Mouse (Mus musculus): ENCODE measurements around the gene Stx8. TPM values are rescaled to one million over a fixed set of nuclear protein-coding genes. Genes with fewer than 3 reads are reported as not detected.

Gene Stx8
- polyA plus RNA-seq, 1 experiment from 2014 or later: 48.6 TPM

DNA sequence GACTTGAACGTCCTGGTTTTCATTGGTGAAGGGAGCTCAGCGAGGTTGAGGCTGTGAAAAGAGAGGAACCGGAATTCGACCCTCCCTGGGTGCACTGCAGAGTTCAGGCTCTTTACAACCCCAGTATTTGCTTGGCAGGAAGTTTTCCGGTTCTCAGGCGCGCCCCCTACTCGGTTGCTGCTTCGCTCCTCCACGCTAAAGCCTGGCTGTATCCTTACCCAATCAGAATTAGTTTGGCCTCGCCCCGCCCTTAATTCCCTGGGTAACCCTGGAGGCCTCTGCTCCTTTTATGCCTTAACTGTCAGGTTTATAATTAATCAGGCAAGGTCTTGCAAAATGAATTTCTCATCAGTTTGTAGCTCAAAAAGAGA is 43.3 kb upstream of the Stx8 start:
- H3K27ac ChIP-seq (ENCODE audit: low read depth): peak overlapping the region; percentile 89
- TF ChIP-seq CTCF (IDR thresholded peaks at IDR 0.05; ENCODE audit: low read depth): peak; percentile 43
- H3K4me3 ChIP-seq (ENCODE audit: low read depth, low read length): peak overlapping the region; percentile 67
- H3K9me3 ChIP-seq (ENCODE audit: low read depth, low read length): no peaks in the 10 kb centered on the region
- H3K4me1 ChIP-seq (ENCODE audit: insufficient read depth): no peaks in the 10 kb centered on the region
- H3K9ac ChIP-seq: peak overlapping the region; percentile 58; the same call in 1 of the 2 replicates
- peak; percentile 93 for DNase-seq
- H3K36me3 ChIP-seq (ENCODE audit: insufficient read depth): no peaks in the 10 kb centered on the region
- peak; percentile 85 for ATAC-seq (ENCODE audit: insufficient read depth)
- H3K27me3 ChIP-seq (ENCODE audit: insufficient read depth, low read length): peaks cover 23% of the 10 kb centered on the region
- under 1% methylated on average over 12 of the region's 12 CpGs for WGBS
- H3K4me2 ChIP-seq: peak overlapping the region; percentile 100

DNA sequence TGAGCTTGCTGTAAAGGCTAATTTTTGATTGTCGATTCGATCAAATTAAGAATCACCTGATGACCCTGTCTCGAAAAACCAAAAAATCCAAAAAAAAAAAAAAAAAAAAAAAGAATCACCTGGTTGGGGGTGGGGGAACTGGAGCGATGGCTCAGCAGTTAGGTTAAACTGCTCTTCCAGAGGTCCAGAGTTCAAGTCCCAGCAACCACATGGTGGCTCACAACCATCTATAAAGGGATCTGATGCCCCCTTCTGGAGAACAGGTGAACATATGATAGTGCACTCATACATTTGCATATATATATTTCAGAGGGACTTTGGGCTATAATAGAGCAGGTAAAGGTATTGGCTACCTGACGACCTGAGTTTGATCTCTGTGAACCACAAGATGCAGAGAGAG is 42.3 kb upstream of the Stx8 start:
- TF ChIP-seq CTCF (IDR thresholded peaks at IDR 0.05; ENCODE audit: low read depth): peak; percentile 22; the same call in 1 of the 2 replicates
- H3K27me3 ChIP-seq (ENCODE audit: insufficient read depth, low read length): peaks cover 23% of the 10 kb centered on the region
- WGBS: 92% methylated on average over 5 of the region's 5 CpGs
- H3K9ac ChIP-seq: no peak overlapping the region
- no peaks in the 10 kb centered on the region for H3K36me3 ChIP-seq (ENCODE audit: insufficient read depth)
- H3K4me3 ChIP-seq (ENCODE audit: low read depth, low read length): no peak overlapping the region
- peak overlapping the region; percentile 100 for H3K4me2 ChIP-seq
- no peak overlapping the region for H3K27ac ChIP-seq (ENCODE audit: low read depth)
- no peaks in the 10 kb centered on the region for H3K9me3 ChIP-seq (ENCODE audit: low read depth, low read length)
- DNase-seq (no peak), ATAC-seq (ENCODE audit: insufficient read depth) (no peak)
- no peaks in the 10 kb centered on the region for H3K4me1 ChIP-seq (ENCODE audit: insufficient read depth)

DNA sequence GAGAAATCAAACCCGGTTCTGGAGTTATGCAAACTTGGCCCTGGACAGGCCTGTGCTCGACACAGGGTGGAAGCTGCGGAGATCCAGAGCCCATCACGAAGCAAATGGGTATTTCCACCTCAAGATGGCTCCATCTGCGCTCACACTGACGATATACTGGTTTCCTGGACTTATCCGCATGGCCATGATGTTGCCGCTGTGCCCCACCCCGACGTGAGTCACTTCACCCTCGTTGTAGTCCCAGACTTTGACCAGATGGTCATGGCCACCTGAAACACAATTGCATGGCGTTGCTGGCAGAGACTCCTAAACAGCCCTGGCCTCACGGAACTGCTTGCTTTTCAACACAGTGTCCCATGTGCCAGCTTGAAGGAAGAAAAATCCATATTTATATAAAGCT is 41.0 kb upstream of the Stx8 start:
- H3K27me3 ChIP-seq (ENCODE audit: insufficient read depth, low read length): peaks cover 21% of the 10 kb centered on the region
- H3K27ac ChIP-seq (ENCODE audit: low read depth): no peak overlapping the region
- no peaks in the 10 kb centered on the region for H3K36me3 ChIP-seq (ENCODE audit: insufficient read depth)
- no peak overlapping the region for H3K9ac ChIP-seq
- ATAC-seq (ENCODE audit: insufficient read depth) (no peak), DNase-seq (no peak)
- no peak for TF ChIP-seq CTCF (IDR thresholded peaks at IDR 0.05; ENCODE audit: low read depth)
- no peaks in the 10 kb centered on the region for H3K9me3 ChIP-seq (ENCODE audit: low read depth, low read length)
- H3K4me1 ChIP-seq (ENCODE audit: insufficient read depth): no peaks in the 10 kb centered on the region
- H3K4me3 ChIP-seq (ENCODE audit: low read depth, low read length): no peak overlapping the region
- WGBS: 83% methylated on average over 13 of the region's 13 CpGs
- H3K4me2 ChIP-seq: no peak overlapping the region

DNA sequence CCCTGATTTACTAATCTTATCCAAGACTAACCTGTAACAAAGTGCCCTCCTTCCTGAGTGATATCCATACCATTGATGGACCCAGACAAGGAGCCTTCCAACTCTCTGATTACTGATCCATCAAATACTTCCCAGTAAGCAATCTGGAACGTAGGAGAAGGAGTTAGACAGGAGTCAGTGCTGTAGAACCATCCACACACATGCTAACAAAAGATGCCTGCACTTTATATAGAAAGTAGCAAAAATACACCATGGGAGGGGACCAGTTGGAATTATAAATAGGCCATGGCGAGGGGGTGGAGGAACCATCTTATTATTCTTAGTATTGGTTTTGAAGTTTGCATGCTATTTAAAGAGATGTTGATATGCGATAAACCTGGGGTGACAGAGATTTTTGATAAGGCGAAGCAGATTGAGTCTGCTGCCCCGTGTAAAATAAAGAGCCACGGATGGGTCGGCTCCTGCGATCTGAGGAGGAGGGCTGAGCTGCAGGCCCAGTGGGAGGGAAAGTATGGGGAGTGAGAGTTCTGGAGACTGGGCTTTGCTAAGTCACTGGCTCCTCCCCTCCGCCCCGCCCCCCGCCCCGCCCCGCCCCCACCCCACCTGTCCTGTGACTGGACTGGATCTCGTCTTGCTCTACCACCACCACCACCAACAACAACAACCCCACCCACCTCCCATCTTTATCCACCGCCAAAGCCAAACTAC is 39.5 kb upstream of the Stx8 start:
- H3K9ac ChIP-seq: no peak overlapping the region
- no peak for TF ChIP-seq CTCF (IDR thresholded peaks at IDR 0.05; ENCODE audit: low read depth)
- peaks cover 7% of the 10 kb centered on the region for H3K27me3 ChIP-seq (ENCODE audit: insufficient read depth, low read length)
- H3K36me3 ChIP-seq (ENCODE audit: insufficient read depth): no peaks in the 10 kb centered on the region
- WGBS: 18% methylated on average over 11 of the region's 15 CpGs
- H3K4me2 ChIP-seq: no peak overlapping the region
- no peak overlapping the region for H3K27ac ChIP-seq (ENCODE audit: low read depth)
- H3K9me3 ChIP-seq (ENCODE audit: low read depth, low read length): no peaks in the 10 kb centered on the region
- DNase-seq (no peak), ATAC-seq (ENCODE audit: insufficient read depth) (no peak)
- no peaks in the 10 kb centered on the region for H3K4me1 ChIP-seq (ENCODE audit: insufficient read depth)
- no peak overlapping the region for H3K4me3 ChIP-seq (ENCODE audit: low read depth, low read length)

DNA sequence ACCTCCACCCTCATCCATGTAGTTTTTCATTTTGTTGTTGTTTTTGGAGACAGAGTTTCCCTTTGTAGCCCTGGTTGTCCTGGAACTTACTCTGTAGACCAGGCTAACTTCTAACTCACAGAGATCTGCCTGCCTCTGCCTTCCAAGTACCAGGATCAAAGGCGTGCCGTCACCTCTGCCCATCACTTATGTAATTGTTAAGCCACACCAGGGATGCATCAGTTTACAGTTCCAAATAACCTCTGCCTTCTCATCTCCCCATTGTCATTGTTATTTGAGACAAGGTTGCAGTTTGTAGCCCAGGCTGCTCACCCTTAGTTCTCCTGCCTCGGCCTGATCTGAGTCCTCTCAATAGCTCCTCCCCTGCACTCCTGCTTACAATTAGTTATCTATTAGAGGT is 33.8 kb upstream of the Stx8 start:
- Histone ChIP-seq H3K4me3 (ENCODE audit: low read depth, low read length) (no peak overlapping the region), H3K27ac (ENCODE audit: low read depth) (no peak overlapping the region), H3K4me2 (no peak overlapping the region), H3K4me1 (ENCODE audit: insufficient read depth) (no peaks in the 10 kb centered on the region), H3K27me3 (ENCODE audit: insufficient read depth, low read length) (no peaks in the 10 kb centered on the region), H3K36me3 (ENCODE audit: insufficient read depth) (no peaks in the 10 kb centered on the region), H3K9ac (no peak overlapping the region), H3K9me3 (ENCODE audit: low read depth, low read length) (no peaks in the 10 kb centered on the region)
- ATAC-seq (ENCODE audit: insufficient read depth): no peak
- 87% methylated on average over 3 of the region's 3 CpGs for WGBS
- no peak for DNase-seq
- TF ChIP-seq CTCF (IDR thresholded peaks at IDR 0.05; ENCODE audit: low read depth): no peak

DNA sequence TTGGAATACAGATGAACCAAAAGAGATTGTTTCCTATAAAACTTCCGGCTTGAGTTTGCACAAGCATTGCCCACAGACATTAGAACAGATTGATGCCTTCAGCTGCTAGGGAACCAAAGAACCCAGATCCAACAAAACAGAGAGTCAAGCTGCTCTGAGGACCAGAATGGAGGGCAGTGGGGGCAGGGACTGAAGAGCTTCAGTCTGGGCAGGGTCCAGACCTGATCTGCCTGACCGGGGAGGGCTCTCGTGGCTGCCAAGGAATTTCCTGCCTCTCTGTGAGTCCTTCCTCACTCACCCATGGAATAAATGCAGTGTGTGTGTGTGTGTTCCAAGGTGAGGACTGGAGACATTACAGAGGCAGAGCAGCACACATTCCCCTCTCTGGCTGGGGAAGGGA is 17.8 kb upstream of the Stx8 start:
- ATAC-seq (ENCODE audit: insufficient read depth): no peak
- TF ChIP-seq CTCF (IDR thresholded peaks at IDR 0.05; ENCODE audit: low read depth): no peak
- peak overlapping the region; percentile 1; the same call in 1 of the 2 replicates for H3K27ac ChIP-seq (ENCODE audit: low read depth)

DNA sequence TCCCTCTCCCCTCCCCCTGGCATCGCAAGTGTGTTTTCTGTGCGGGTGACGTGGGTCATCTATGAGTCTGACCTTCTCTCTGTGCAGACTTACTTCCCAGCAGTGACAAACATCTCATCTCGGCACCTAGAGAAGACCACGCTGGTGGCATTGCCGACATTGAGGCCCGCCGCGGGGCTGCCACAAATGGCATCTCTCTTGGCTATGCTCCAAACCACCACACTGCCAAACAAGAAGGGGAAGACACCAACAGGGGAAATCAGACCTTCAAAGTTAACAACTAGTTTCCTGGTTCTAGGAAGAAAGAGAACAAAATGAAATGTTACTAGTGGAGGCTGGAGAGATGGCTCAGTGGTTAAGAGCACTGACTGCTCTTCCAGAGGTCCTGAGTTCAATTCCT is 16.5 kb upstream of the Stx8 start:
- no peak for DNase-seq
- Histone ChIP-seq H3K27me3 (ENCODE audit: insufficient read depth, low read length) (no peaks in the 10 kb centered on the region), H3K9ac (no peak overlapping the region), H3K4me2 (no peak overlapping the region), H3K27ac (ENCODE audit: low read depth) (no peak overlapping the region), H3K4me1 (ENCODE audit: insufficient read depth) (no peaks in the 10 kb centered on the region), H3K36me3 (ENCODE audit: insufficient read depth) (no peaks in the 10 kb centered on the region), H3K4me3 (ENCODE audit: low read depth, low read length) (no peak overlapping the region), H3K9me3 (ENCODE audit: low read depth, low read length) (no peaks in the 10 kb centered on the region)
- WGBS: 76% methylated on average over 9 of the region's 9 CpGs
- no peak for ATAC-seq (ENCODE audit: insufficient read depth)
- TF ChIP-seq CTCF (IDR thresholded peaks at IDR 0.05; ENCODE audit: low read depth): no peak

More for the DNA sequence above, 17.8 kb upstream of the Stx8 start:
- no peak overlapping the region for H3K4me3 ChIP-seq (ENCODE audit: low read depth, low read length)
- WGBS: 34% methylated on average over 3 of the region's 3 CpGs
- H3K36me3 ChIP-seq (ENCODE audit: insufficient read depth): no peaks in the 10 kb centered on the region
- H3K4me2 ChIP-seq: no peak overlapping the region
- no peak overlapping the region for H3K9ac ChIP-seq
- H3K9me3 ChIP-seq (ENCODE audit: low read depth, low read length): no peaks in the 10 kb centered on the region
- H3K4me1 ChIP-seq (ENCODE audit: insufficient read depth): no peaks in the 10 kb centered on the region
- no peak for DNase-seq
- H3K27me3 ChIP-seq (ENCODE audit: insufficient read depth, low read length): no peaks in the 10 kb centered on the region
